Mouse (Mus musculus) testis, adult 2 months (tissue): Measurements from ENCODE around the gene Gm45208.

Source experiments
- CTCF ChIP-seq: fragments of 200-500 bp; IDR thresholded peaks from 2 replicates; pipeline ENCODE4 v1.5.1; 2012; ENCODE audit warnings: low read depth, mild to moderate bottlenecking, inconsistent platforms, low read length, moderate library complexity; ENCODE audit not compliant: control insufficient read depth, insufficient read depth, insufficient replicate concordance
- POLR2A ChIP-seq: fragments of 200-500 bp; IDR thresholded peaks from 2 replicates; pipeline ENCODE4 v1.6.1; 2012; ENCODE audit warnings: low read depth, mild to moderate bottlenecking, inconsistent platforms, low read length, moderate library complexity; ENCODE audit not compliant: control insufficient read depth

DNA sequence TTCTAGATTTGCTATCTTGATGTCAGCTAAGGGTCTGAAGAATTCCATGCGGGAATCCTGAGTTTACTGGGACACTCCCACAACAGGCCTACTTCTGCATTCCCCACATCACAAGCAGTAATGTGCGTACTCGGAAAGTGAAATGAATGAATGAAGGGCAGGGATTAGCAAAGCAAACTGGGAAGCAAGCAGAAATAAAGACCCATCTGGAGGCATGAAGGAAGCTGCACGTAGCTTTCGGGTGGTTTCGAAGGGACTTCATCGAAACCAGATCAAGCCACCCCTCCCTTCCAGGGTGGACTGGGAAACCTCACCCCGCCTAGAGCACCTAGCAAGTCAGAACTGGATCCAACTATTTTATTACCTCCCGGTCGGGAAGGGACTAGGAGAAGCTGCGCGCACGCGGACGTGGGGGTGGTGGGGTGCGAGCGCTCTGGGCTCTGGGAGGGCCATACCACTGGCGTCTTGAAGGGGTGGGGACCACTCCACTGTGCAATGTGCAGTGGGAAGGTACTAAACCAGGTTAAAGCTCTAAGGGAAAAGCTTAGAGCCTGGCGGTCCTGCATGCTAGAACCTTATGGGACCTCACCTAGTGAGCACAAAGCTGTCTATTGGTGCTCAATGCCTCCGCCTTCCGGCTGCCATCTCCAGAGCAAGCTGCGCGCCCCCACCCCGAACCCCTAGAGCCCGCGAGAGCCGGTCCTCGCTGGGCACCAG, 47.6 kb upstream of the Gm45208 start:
- TF ChIP-seq POLR2A (no peak), CTCF (no peak)
